Mouse (Mus musculus): ENCODE measurements around the gene B230307C23Rik. TPM values are rescaled to one million over a fixed set of nuclear protein-coding genes. Genes with fewer than 3 reads are reported as not detected.

The B230307C23Rik gene
- 8.4 and 14.8 TPM in 2 replicates for total RNA-seq (2014; rRNA removed)
- polyA plus RNA-seq (2015; fragmentation: Nextera tagmentation; extraction: Ambion mirVana) = 15.7 and 17.3 TPM in 2 replicates

DNA sequence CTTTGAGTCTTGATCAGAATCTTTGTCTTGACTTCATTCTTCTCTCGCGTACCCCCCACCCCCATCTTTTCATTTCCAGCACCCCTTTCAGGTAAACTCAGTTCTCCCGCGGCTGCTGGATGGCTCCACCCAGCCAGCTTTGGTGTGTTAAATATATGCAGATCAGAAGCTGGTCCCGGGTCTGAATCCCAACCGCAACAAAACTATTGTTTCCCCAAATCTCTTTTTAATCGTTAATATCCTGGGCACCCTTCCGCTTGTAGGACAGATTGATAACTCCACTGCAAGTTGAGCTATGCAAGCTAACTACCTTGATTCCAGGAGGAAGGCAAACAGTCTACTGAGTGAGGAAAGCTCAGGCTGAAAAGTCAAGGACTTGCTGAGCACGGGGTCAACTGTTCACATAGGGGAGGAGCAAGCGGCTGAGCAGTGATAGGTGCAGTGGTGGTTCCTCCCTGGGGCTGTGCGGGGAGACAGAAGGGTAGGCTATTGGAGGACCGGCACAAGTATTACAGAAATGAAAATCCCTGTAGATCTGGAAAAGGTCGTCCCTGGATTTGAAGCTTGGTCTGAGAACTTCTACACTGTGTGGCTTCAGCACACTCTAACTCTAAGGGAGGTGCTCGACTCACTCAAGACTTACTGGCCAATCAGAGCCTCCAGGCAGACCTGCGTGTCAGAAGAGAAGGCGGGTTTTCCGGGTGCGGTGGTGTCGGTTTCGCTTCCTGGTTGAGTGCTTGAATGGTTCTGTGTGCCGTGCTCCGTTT lies at the start of gene B230307C23Rik:
Gene B230307C23Rik (plus strand): TSS at position 700 of the 767 bp plus-strand sequence.
- 3% methylated on average over 22 of the region's 22 CpGs for WGBS
- H3K4me3 ChIP-seq (ENCODE audit: low read depth, low read length) = peak within 1 kb of the TSS; percentile 55
- peak within 1 kb of the TSS; percentile 70 for H3K4me2 ChIP-seq (ENCODE audit: low read depth, low read length, poor library complexity, severe bottlenecking)
- H3K9me3 ChIP-seq (ENCODE audit: low read length) = no peaks in the 10 kb centered on the region
- ATAC-seq (ENCODE audit: low FRiP score) (peak; percentile 98), DNase-seq (ENCODE audit: low spot score) (peak; percentile 86)
- peaks cover 5% of the 10 kb centered on the region; the same call in 1 of the 2 replicates for H3K4me1 ChIP-seq (ENCODE audit: insufficient read depth, low read length)
- no peak for TF ChIP-seq CTCF (IDR thresholded peaks at IDR 0.05)
- 0 out of 2 replicates have a peak within 1 kb of the TSS, but pooled peaks have one; percentile 32 for H3K27ac ChIP-seq (ENCODE audit: low read depth, low read length)
- no peaks in the 10 kb centered on the region for H3K27me3 ChIP-seq (ENCODE audit: insufficient read depth, low read length)
- no peaks in the 10 kb centered on the region for H3K36me3 ChIP-seq (ENCODE audit: insufficient read depth, low read length)
- peak within 1 kb of the TSS; percentile 50 for H3K9ac ChIP-seq (replicated peaks; ENCODE audit: low read length, poor library complexity, severe bottlenecking)

DNA sequence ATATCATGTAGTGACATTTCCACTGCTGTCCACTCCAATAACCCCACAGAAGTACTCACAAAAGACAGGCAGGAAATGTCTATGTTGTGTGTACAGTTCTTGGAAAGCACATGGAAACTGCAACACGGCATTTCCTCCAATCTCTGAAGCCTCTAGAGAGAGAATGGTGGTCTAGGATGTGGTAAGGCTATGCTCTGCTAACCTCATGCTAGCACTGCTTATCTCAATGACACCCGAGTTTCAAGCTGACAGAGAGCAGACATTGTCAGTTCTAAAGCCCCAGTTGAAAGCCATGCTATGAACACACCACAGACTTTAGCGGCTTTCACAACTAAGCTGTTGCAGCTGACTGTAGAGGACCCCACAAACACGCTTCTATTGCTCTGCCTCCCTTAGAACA lies 48.3 kb upstream of the B230307C23Rik start:
- no peak for TF ChIP-seq CTCF (IDR thresholded peaks at IDR 0.05)
- DNase-seq (ENCODE audit: low spot score) = no peak
- Histone ChIP-seq H3K27me3 (ENCODE audit: insufficient read depth, low read length) (no peaks in the 10 kb centered on the region), H3K36me3 (ENCODE audit: insufficient read depth, low read length) (peaks cover 30% of the 10 kb centered on the region), H3K4me2 (ENCODE audit: low read depth, low read length, poor library complexity, severe bottlenecking) (no peak overlapping the region), H3K4me1 (ENCODE audit: insufficient read depth, low read length) (no peaks in the 10 kb centered on the region), H3K27ac (ENCODE audit: low read depth, low read length) (no peak overlapping the region), H3K9ac (replicated peaks; ENCODE audit: low read length, poor library complexity, severe bottlenecking) (no peak overlapping the region), H3K9me3 (ENCODE audit: low read length) (no peaks in the 10 kb centered on the region), H3K4me3 (ENCODE audit: low read depth, low read length) (no peak overlapping the region)
- ATAC-seq (ENCODE audit: low FRiP score) = no peak
- WGBS = 89% methylated on average over 4 of the region's 4 CpGs

DNA sequence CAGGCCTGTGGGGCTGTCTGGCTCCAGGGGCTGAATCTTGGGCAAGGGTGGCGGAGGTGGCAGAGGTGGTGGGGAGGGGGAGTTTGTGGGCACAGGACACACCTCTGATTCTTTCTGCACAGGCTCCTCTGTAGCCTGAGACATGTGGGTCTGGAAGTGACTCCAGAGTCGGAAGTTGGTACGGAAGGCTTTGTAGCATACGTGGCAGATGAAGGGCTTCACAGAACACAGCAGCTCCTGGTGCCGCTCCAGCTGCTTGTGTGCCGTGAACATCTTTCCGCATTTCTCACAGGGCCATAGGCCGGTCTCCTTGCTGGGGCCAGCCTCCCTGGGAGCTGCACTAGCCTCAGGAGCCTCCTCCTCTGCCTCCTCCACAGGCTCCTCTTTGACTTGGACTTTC lies 47.1 kb upstream of the B230307C23Rik start:
- Histone ChIP-seq H3K4me3 (ENCODE audit: low read depth, low read length) (no peak overlapping the region), H3K4me2 (ENCODE audit: low read depth, low read length, poor library complexity, severe bottlenecking) (no peak overlapping the region), H3K9me3 (ENCODE audit: low read length) (no peaks in the 10 kb centered on the region), H3K4me1 (ENCODE audit: insufficient read depth, low read length) (no peaks in the 10 kb centered on the region), H3K9ac (replicated peaks; ENCODE audit: low read length, poor library complexity, severe bottlenecking) (no peak overlapping the region), H3K36me3 (ENCODE audit: insufficient read depth, low read length) (peaks cover 35% of the 10 kb centered on the region), H3K27me3 (ENCODE audit: insufficient read depth, low read length) (no peaks in the 10 kb centered on the region), H3K27ac (ENCODE audit: low read depth, low read length) (no peak overlapping the region)
- no peak for TF ChIP-seq CTCF (IDR thresholded peaks at IDR 0.05)
- ATAC-seq (ENCODE audit: low FRiP score) (no peak), DNase-seq (ENCODE audit: low spot score) (no peak)
- WGBS = 97% methylated on average over 8 of the region's 8 CpGs

DNA sequence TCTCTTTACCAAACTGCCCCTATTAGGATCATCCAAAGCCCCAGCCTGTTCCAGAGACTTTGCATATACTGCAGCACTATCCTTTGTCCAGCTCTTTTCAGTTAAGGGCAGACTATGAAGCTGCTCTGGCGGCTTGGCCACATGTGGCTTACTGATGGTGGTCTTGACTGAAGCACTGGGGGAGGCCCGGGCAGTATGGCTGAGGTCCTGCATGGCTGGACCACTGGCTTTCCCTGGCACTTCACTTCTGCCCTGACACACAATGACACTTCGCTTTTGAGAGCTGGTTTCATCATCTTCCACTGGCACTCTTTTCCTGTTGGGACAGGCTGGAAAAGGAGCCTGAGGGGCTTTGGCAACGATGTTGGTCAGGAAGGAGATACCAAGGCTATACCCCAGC lies 44.7 kb upstream of the B230307C23Rik start:
- DNase-seq (ENCODE audit: low spot score) = no peak
- no peaks in the 10 kb centered on the region for H3K9me3 ChIP-seq (ENCODE audit: low read length)
- no peak for TF ChIP-seq CTCF (IDR thresholded peaks at IDR 0.05)
- H3K4me1 ChIP-seq (ENCODE audit: insufficient read depth, low read length) = no peaks in the 10 kb centered on the region
- no peak overlapping the region for H3K4me2 ChIP-seq (ENCODE audit: low read depth, low read length, poor library complexity, severe bottlenecking)
- ATAC-seq (ENCODE audit: low FRiP score) = no peak
- H3K4me3 ChIP-seq (ENCODE audit: low read depth, low read length) = no peak overlapping the region
- no peak overlapping the region for H3K9ac ChIP-seq (replicated peaks; ENCODE audit: low read length, poor library complexity, severe bottlenecking)
- WGBS = 96% methylated on average over 4 of the region's 4 CpGs
- H3K36me3 ChIP-seq (ENCODE audit: insufficient read depth, low read length) = peaks cover 47% of the 10 kb centered on the region
- no peak overlapping the region for H3K27ac ChIP-seq (ENCODE audit: low read depth, low read length)
- H3K27me3 ChIP-seq (ENCODE audit: insufficient read depth, low read length) = no peaks in the 10 kb centered on the region

GRCm38 (mm10) chr16:97952801-97953200 lies 44.3 kb upstream of the B230307C23Rik start:
- ATAC-seq (ENCODE audit: low FRiP score) (no peak), DNase-seq (ENCODE audit: low spot score) (no peak)
- H3K9me3 ChIP-seq (ENCODE audit: low read length) = no peaks in the 10 kb centered on the region
- H3K27me3 ChIP-seq (ENCODE audit: insufficient read depth, low read length) = no peaks in the 10 kb centered on the region
- H3K27ac ChIP-seq (ENCODE audit: low read depth, low read length) = no peak overlapping the region
- no peak overlapping the region for H3K4me3 ChIP-seq (ENCODE audit: low read depth, low read length)
- no peak for TF ChIP-seq CTCF (IDR thresholded peaks at IDR 0.05)
- H3K36me3 ChIP-seq (ENCODE audit: insufficient read depth, low read length) = peaks cover 49% of the 10 kb centered on the region
- WGBS = 94% methylated on average over 9 of the region's 9 CpGs
- H3K9ac ChIP-seq (replicated peaks; ENCODE audit: low read length, poor library complexity, severe bottlenecking) = no peak overlapping the region
- H3K4me1 ChIP-seq (ENCODE audit: insufficient read depth, low read length) = no peaks in the 10 kb centered on the region
- H3K4me2 ChIP-seq (ENCODE audit: low read depth, low read length, poor library complexity, severe bottlenecking) = no peak overlapping the region

- Histone ChIP-seq H3K27me3 (ENCODE audit: insufficient read depth, low read length) (no peaks in the 10 kb centered on the region), H3K4me2 (ENCODE audit: low read depth, low read length, poor library complexity, severe bottlenecking) (no peak overlapping the region), H3K36me3 (ENCODE audit: insufficient read depth, low read length) (peaks cover 49% of the 10 kb centered on the region), H3K4me1 (ENCODE audit: insufficient read depth, low read length) (no peaks in the 10 kb centered on the region), H3K9me3 (ENCODE audit: low read length) (no peaks in the 10 kb centered on the region), H3K27ac (ENCODE audit: low read depth, low read length) (no peak overlapping the region), H3K9ac (replicated peaks; ENCODE audit: low read length, poor library complexity, severe bottlenecking) (no peak overlapping the region), H3K4me3 (ENCODE audit: low read depth, low read length) (no peak overlapping the region)
- ATAC-seq (ENCODE audit: low FRiP score) = no peak
- 89% methylated on average over 2 of the region's 2 CpGs for WGBS
- TF ChIP-seq CTCF (IDR thresholded peaks at IDR 0.05) = no peak
- no peak for DNase-seq (ENCODE audit: low spot score)
Measured at GRCm38 (mm10) chr16:97953300-97953699, 43.8 kb upstream of the B230307C23Rik start.

Measured in midbrain, postnatal 0 days (tissue).